Mouse (Mus musculus) midbrain, embryonic 11.5 days (tissue): ENCODE data around the gene Vmn1r74. TPM values are rescaled to one million over a fixed set of nuclear protein-coding genes. Genes with fewer than 3 reads are reported as not detected.
"Not testable (repeated sequence)": the region's sequence is repeated elsewhere in the genome, so short reads cannot be mapped to it uniquely, and the experiment has no call there.

Source experiments
- ATAC-seq: fragments of 200-750 bp; cut with Nextera tagmentation; 2 replicates; pipeline ENCODE4 v1.8.0; 2017; ENCODE audit warnings: moderate TSS enrichment, moderate library complexity; ENCODE audit not compliant: low FRiP score
- DNase-seq: peaks from one replicate; pipeline ENCODE4 v3.0.0; 2015; ENCODE audit warnings: low spot score; ENCODE audit errors: missing footprints
- H3K27ac ChIP-seq: fragments of 300-500 bp; sonication (generic); 2 replicates; pipeline ENCODE4 v1.5.1; 2014; ENCODE audit warnings: low read depth, low read length
- H3K27me3 ChIP-seq: fragments of 300-500 bp; sonication (generic); 2 replicates; pipeline ENCODE4 v1.6.1; 2014; ENCODE audit warnings: mild to moderate bottlenecking, low read length, moderate library complexity, mixed read lengths; ENCODE audit not compliant: control insufficient read depth, insufficient read depth
- H3K36me3 ChIP-seq: fragments of 300-500 bp; sonication (generic); 2 replicates; pipeline ENCODE4 v1.6.1; 2014; ENCODE audit warnings: mild to moderate bottlenecking, low read length, moderate library complexity, mixed read lengths; ENCODE audit not compliant: control insufficient read depth, insufficient read depth
- H3K4me1 ChIP-seq: fragments of 300-500 bp; sonication (generic); 2 replicates; pipeline ENCODE4 v1.6.1; 2014; ENCODE audit warnings: low read length; ENCODE audit not compliant: control insufficient read depth, insufficient read depth
- H3K4me2 ChIP-seq: fragments of 300-500 bp; sonication (generic); 2 replicates; pipeline ENCODE4 v1.6.1; 2014; ENCODE audit warnings: mild to moderate bottlenecking, moderate library complexity
- H3K4me3 ChIP-seq: fragments of 300-500 bp; sonication (generic); 2 replicates; pipeline ENCODE4 v1.5.1; 2014; ENCODE audit warnings: low read depth, low read length
- H3K9ac ChIP-seq: fragments of 300-500 bp; sonication (generic); 2 replicates; pipeline ENCODE4 v1.6.1; 2014; ENCODE audit warnings: low read length
- H3K9me3 ChIP-seq: fragments of 300-500 bp; sonication (generic); 2 replicates; pipeline ENCODE4 v1.6.1; 2016; ENCODE audit warnings: low read length; ENCODE audit not compliant: control insufficient read depth
- WGBS: fragments of 180-500 bp; shearing (Covaris S2); extraction: QIAGEN DNeasy Blood & Tissue Kit; methylation state at CpG from one replicate; pipeline ENCODE4 v1.1.7; 2014; 5-methylcytosine and 5-hydroxymethylcytosine counted together
- polyA plus RNA-seq: library from polyadenylated mRNA; unstranded; fragments of >200 nt; fragmentation: Nextera tagmentation; extraction: Ambion mirVana; gene quantifications from 2 replicates; pipeline ENCODE4 v1.2.1, GENCODE M21; 2014

The Vmn1r74 gene
- not detected in 2 replicates for polyA plus RNA-seq

GRCm38 (mm10) chr7:11833680-11834079 is at the start of gene Vmn1r74:
TSS of gene Vmn1r74 (plus strand) at chr7:11833980.
- ATAC-seq (no peak), DNase-seq (no peak)
- no peaks in the 10 kb centered on the region for H3K27me3 ChIP-seq
- H3K4me3 ChIP-seq, result no peak within 1 kb of the TSS
- no peaks in the 10 kb centered on the region for H3K36me3 ChIP-seq
- no peak within 1 kb of the TSS for H3K27ac ChIP-seq
- no peak within 1 kb of the TSS for H3K4me2 ChIP-seq
- H3K4me1 ChIP-seq, result no peaks in the 10 kb centered on the region
- no peak within 1 kb of the TSS for H3K9ac ChIP-seq
- H3K9me3 ChIP-seq, result peaks cover 3% of the 10 kb centered on the region; the same call in 1 of the 2 replicates
- WGBS, result 78% methylated on average over 2 of the region's 2 CpGs

GRCm38 (mm10) chr7:11813751-11814150 is 20.0 kb upstream of the Vmn1r74 start:
- Histone ChIP-seq H3K27ac (no peak overlapping the region), H3K4me1 (no peaks in the 10 kb centered on the region), H3K36me3 (no peaks in the 10 kb centered on the region), H3K9ac (no peak overlapping the region), H3K27me3 (no peaks in the 10 kb centered on the region), H3K4me3 (no peak overlapping the region), H3K9me3 (peaks cover 10% of the 10 kb centered on the region), H3K4me2 (no peak overlapping the region)
- ATAC-seq (no peak), DNase-seq (no peak)

GRCm38 (mm10) chr7:11822166-11822565 is 11.6 kb upstream of the Vmn1r74 start:
- 89% methylated on average over 1 of the region's 1 CpGs for WGBS
- ATAC-seq (no peak), DNase-seq (no peak)
- H3K4me3 ChIP-seq, result no peak overlapping the region
- no peak overlapping the region for H3K4me2 ChIP-seq
- no peak overlapping the region for H3K27ac ChIP-seq
- no peaks in the 10 kb centered on the region for H3K27me3 ChIP-seq
- H3K36me3 ChIP-seq, result no peaks in the 10 kb centered on the region
- peaks cover 3% of the 10 kb centered on the region for H3K9me3 ChIP-seq
- H3K4me1 ChIP-seq, result no peaks in the 10 kb centered on the region
- no peak overlapping the region for H3K9ac ChIP-seq

GRCm38 (mm10) chr7:11823246-11823645 is 10.5 kb upstream of the Vmn1r74 start:
- not testable (repeated sequence) for H3K36me3 ChIP-seq, H3K27ac ChIP-seq, H3K9ac ChIP-seq, H3K4me3 ChIP-seq, DNase-seq, H3K27me3 ChIP-seq, H3K9me3 ChIP-seq, H3K4me2 ChIP-seq, H3K4me1 ChIP-seq, ATAC-seq
- WGBS, result 82% methylated on average over 9 of the region's 9 CpGs

- H3K36me3 ChIP-seq, result no peaks in the 10 kb centered on the region
- H3K27ac ChIP-seq, result no peak within 1 kb of the TSS
- no peak within 1 kb of the TSS for H3K9ac ChIP-seq
- no peak within 1 kb of the TSS for H3K4me2 ChIP-seq
- no peak within 1 kb of the TSS for H3K4me3 ChIP-seq
- DNase-seq (no peak), ATAC-seq (no peak)
- H3K9me3 ChIP-seq, result peaks cover 3% of the 10 kb centered on the region; the same call in 1 of the 2 replicates
- H3K4me1 ChIP-seq, result no peaks in the 10 kb centered on the region
- no peaks in the 10 kb centered on the region for H3K27me3 ChIP-seq
These were observed 40.5 kb downstream of the Vmn1r74 start, which contains the start of gene Vmn1r75 for GRCm38 (mm10) chr7:11874330-11874729. TSS of gene Vmn1r75 (plus strand) at chr7:11874630.

Other genes with a start within 250 kb of the Vmn1r74 start
- gene Zscan4-ps3, start 224.7 kb upstream of the Vmn1r74 start, polyA plus RNA-seq, result not detected in 2 replicates
- gene Vmn1r72, start 153.8 kb upstream of the Vmn1r74 start, polyA plus RNA-seq, result not detected in 2 replicates
- not detected in 2 replicates for gene Vmn1r73, start 103.7 kb upstream of the Vmn1r74 start, polyA plus RNA-seq
- gene Vmn1r75, start 40.6 kb downstream of the Vmn1r74 start, polyA plus RNA-seq, result not detected in 2 replicates
- not detected in 2 replicates for gene Vmn1r76, start 104.2 kb downstream of the Vmn1r74 start, polyA plus RNA-seq
- not detected in 2 replicates for gene Vmn1r77, start 202.8 kb downstream of the Vmn1r74 start, polyA plus RNA-seq